Mouse (Mus musculus) bone marrow, adult 2 months (tissue): Measurements from ENCODE around the gene Ppp6r3. TPM values are rescaled to one million over a fixed set of nuclear protein-coding genes. Genes with fewer than 3 reads are reported as not detected.

Source experiments
- H3K27ac ChIP-seq: fragments of 200-500 bp; 2 replicates; pipeline ENCODE4 v1.5.1; 2012; ENCODE audit warnings: low read depth, mild to moderate bottlenecking, control low read depth, inconsistent platforms, low read length; ENCODE audit not compliant: control insufficient read depth, poor library complexity, insufficient read depth
- H3K4me1 ChIP-seq: fragments of 200-500 bp; 2 replicates; pipeline ENCODE4 v1.6.1; 2011; ENCODE audit warnings: low read length; ENCODE audit not compliant: control insufficient read depth, insufficient read depth
- H3K4me3 ChIP-seq: fragments of 200-500 bp; replicated peaks from 2 replicates; pipeline ENCODE3; 2011; ENCODE audit warnings: mild to moderate bottlenecking, low read depth, low read length, control low read depth; ENCODE audit not compliant: control insufficient read depth
- CTCF ChIP-seq: fragments of 200-500 bp; IDR thresholded peaks from 2 replicates; pipeline ENCODE4 v1.5.1; 2011; ENCODE audit warnings: low read length, control low read depth; ENCODE audit not compliant: control insufficient read depth, insufficient read depth
- POLR2A ChIP-seq: fragments of 200-500 bp; IDR thresholded peaks from 2 replicates; pipeline ENCODE4 v1.6.1; 2011; ENCODE audit warnings: low read depth, mild to moderate bottlenecking, control low read depth, low read length, borderline replicate concordance; ENCODE audit not compliant: control insufficient read depth
- WGBS: fragments of 180-500 bp; shearing (Covaris S2); methylation state at CpG from one replicate; pipeline ENCODE4 v1.1.7; 2018; 5-methylcytosine and 5-hydroxymethylcytosine counted together
- polyA plus RNA-seq: library from polyadenylated mRNA; stranded (reverse); fragments of >200 nt; gene quantifications from 2 replicates; pipeline ENCODE4 v1.2.4, GENCODE M21; 2011; ENCODE audit warnings: low replicate concordance; ENCODE audit not compliant: missing spikeins, insufficient read depth, insufficient read length

Gene Ppp6r3
- polyA plus RNA-seq, 1 experiment: 34.6 TPM

- WGBS: 72% methylated on average over 7 of the region's 7 CpGs
- H3K4me3 ChIP-seq: no peak overlapping the region
- TF ChIP-seq CTCF (no peak), POLR2A (no peak)
Observed at GRCm38 (mm10) chr19:3431066-3431465, 144.5 kb downstream of the Ppp6r3 start.

GRCm38 (mm10) chr19:3429156-3429816, 146.3 kb downstream of the Ppp6r3 start:
- no peak overlapping the region for H3K27ac ChIP-seq
- no peak overlapping the region for H3K4me3 ChIP-seq
- WGBS: 60% methylated on average over 7 of the region's 7 CpGs
- peaks cover 3% of the 10 kb centered on the region; the same call in 1 of the 2 replicates for H3K4me1 ChIP-seq
- TF ChIP-seq CTCF: no peak
- TF ChIP-seq POLR2A: no peak

More at GRCm38 (mm10) chr19:3431066-3431465, 144.5 kb downstream of the Ppp6r3 start:
- H3K4me1 ChIP-seq: peaks cover 3% of the 10 kb centered on the region; the same call in 1 of the 2 replicates
- H3K27ac ChIP-seq: no peak overlapping the region

- H3K4me3 ChIP-seq: no peak overlapping the region
- 84% methylated on average over 15 of the region's 15 CpGs for WGBS
- H3K4me1 ChIP-seq: peaks cover 6% of the 10 kb centered on the region; the same call in 1 of the 2 replicates
- no peak overlapping the region for H3K27ac ChIP-seq
- no peak for TF ChIP-seq POLR2A
- TF ChIP-seq CTCF: no peak
Observed at GRCm38 (mm10) chr19:3428057-3428830, 147.3 kb downstream of the Ppp6r3 start.

- no peak for TF ChIP-seq POLR2A
- no peak for TF ChIP-seq CTCF
Observed at GRCm38 (mm10) chr19:3424214-3424613, 151.3 kb downstream of the Ppp6r3 start.

GRCm38 (mm10) chr19:3422981-3423380, 152.6 kb downstream of the Ppp6r3 start:
- Histone ChIP-seq H3K27ac (peak overlapping the region; percentile 87), H3K4me1 (peaks cover 4% of the 10 kb centered on the region; the same call in 1 of the 2 replicates), H3K4me3 (no peak overlapping the region)
- WGBS: 10% methylated on average over 4 of the region's 4 CpGs
- no peak for TF ChIP-seq POLR2A

More at GRCm38 (mm10) chr19:3424214-3424613, 151.3 kb downstream of the Ppp6r3 start:
- WGBS: 84% methylated on average over 2 of the region's 2 CpGs
- Histone ChIP-seq H3K4me1 (peaks cover 4% of the 10 kb centered on the region; the same call in 1 of the 2 replicates), H3K27ac (no peak overlapping the region), H3K4me3 (no peak overlapping the region)

GRCm38 (mm10) chr19:3422488-3422887, 153.1 kb downstream of the Ppp6r3 start:
- 78% methylated on average over 6 of the region's 6 CpGs for WGBS
- Histone ChIP-seq H3K27ac (peak overlapping the region; percentile 87), H3K4me1 (peaks cover 4% of the 10 kb centered on the region; the same call in 1 of the 2 replicates), H3K4me3 (no peak overlapping the region)
- TF ChIP-seq CTCF: no peak
- TF ChIP-seq POLR2A: no peak

- peaks cover 2% of the 10 kb centered on the region; the same call in 1 of the 2 replicates for H3K4me1 ChIP-seq
- WGBS: 52% methylated on average over 5 of the region's 5 CpGs
- TF ChIP-seq POLR2A: no peak
- TF ChIP-seq CTCF: no peak
- no peak overlapping the region for H3K4me3 ChIP-seq
- no peak overlapping the region for H3K27ac ChIP-seq
Observed at GRCm38 (mm10) chr19:3419251-3419650, 156.3 kb downstream of the Ppp6r3 start.

- Histone ChIP-seq H3K4me3 (no peak within 1 kb of the TSS), H3K27ac (no peak within 1 kb of the TSS), H3K4me1 (no peaks in the 10 kb centered on the region)
- TF ChIP-seq POLR2A: 0 out of 2 replicates have a peak, but pooled peaks have one; percentile 6
- TF ChIP-seq CTCF: no peak
- 2% methylated on average over 37 of the region's 37 CpGs for WGBS
Observed at GRCm38 (mm10) chr19:3414268-3414733, 161.2 kb downstream of the Ppp6r3 start, which contains the start of gene Gal. Gal (minus strand) TSS chr19:3414544.
